Mouse (Mus musculus): ENCODE measurements around the gene Alpl.

DNA sequence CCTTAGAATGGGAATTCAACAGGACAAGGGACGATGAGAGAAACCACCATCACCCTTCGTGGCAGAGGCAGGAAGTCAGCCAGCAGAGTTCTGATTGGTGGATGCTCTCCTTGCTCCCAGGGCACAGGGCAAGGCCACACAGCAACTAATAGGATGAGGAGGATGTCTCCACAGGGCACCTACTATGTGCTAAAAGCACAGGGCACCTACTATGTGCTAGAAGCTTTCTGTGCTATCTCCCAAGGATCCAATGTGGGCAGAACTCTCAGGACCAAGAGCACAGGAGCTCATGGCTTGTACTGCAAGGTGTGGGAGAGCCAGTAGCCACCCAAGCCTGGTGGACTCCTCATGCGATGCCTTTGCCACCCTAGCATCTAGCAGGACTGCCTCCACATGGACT lies 24.4 kb downstream of the Alpl start:
- TF ChIP-seq GATA1 (IDR thresholded peaks at IDR 0.05; ENCODE audit: borderline replicate concordance, low read length), result no peak
- TF ChIP-seq FLI1 (IDR thresholded peaks at IDR 0.05; ENCODE audit: low read length), result no peak

All from megakaryocyte, embryonic 14.5 days (primary cell).